Mouse (Mus musculus) urinary bladder, postnatal 25 days (tissue): ENCODE data around the gene Ppp2r2d.
A peak's percentile ranks its signal among the peaks of the same experiment; 100 is the strongest.

Experiments
- DNase-seq: peaks from one replicate; pipeline ENCODE4 v3.0.0; 2022; ENCODE audit warnings: low spot score

The Ppp2r2d gene

DNA sequence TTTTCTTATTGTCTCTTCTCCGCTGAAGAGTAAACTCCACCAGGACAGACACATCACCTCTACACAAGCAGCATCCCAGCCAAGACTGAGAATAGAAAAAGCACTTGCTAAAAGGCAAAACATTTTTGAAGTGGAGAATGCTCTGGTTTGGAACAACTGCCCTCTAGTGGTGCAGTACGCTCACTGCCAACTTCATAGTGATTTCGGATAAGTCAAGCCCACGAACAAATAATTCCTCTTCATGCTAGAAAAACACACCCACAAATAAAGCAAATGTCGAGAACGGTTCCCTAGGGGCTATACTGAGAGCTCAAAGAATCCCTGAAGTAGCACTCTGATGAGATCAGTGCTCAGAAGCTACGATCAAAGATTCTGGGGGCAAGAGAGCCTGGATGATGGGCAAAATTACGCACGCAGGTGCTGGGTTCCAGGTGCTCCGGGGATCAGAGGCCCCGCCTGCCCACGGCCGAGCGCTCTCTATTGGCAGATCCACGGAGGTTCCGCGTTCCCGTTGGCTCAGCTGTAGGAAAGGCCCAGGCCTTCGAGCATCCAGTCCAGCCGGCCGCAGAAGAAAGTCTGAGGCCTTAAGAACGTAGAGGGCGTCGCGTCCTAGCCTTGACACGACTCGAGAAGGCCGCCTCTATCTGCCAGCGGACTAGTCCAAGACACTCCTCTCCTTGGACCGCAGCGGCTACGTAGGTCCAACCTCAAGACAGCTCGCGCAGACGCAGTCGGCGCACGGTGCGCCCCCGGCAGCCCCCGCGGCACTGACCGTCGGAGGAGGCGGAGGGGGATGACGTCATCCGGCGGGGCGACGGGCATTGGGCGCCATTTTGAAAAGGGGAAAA is at the start of gene Ppp2r2d, which contains the start of gene Mapk1ip1:
Gene Ppp2r2d (plus strand): TSS at position 536 of the 848 bp plus-strand sequence.
Gene Mapk1ip1 (minus strand): TSS at position 730 of the 848 bp plus-strand sequence.
- DNase-seq: peak; percentile 97

- no peak for DNase-seq
Observed at GRCm38 (mm10) chr7:138803386-138803785, 42.5 kb upstream of the Ppp2r2d start.

DNA sequence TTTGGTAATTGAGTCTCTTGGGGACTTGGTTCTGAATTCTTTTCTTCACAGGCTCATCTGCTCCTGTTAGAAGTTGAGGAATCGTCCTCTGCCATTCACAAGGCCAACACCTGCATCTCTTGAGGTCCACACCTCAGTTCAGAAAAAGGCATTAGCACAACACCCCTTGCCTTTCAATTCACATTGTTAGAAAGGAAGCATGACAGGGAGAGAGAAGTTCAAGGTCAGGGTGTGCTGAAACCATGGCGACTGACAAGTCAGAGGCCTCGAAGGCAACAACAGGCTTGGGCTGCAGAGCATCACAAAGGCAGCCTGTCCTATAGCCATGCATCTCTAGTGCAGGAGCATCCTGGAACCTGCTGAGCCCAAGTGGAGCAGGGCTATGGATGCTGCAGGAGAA is 38.7 kb upstream of the Ppp2r2d start:
- DNase-seq: no peak

GRCm38 (mm10) chr7:138813213-138813875 is 32.5 kb upstream of the Ppp2r2d start:
- no peak for DNase-seq

- DNase-seq: no peak
Observed at GRCm38 (mm10) chr7:138818314-138818713, 27.6 kb upstream of the Ppp2r2d start.

DNA sequence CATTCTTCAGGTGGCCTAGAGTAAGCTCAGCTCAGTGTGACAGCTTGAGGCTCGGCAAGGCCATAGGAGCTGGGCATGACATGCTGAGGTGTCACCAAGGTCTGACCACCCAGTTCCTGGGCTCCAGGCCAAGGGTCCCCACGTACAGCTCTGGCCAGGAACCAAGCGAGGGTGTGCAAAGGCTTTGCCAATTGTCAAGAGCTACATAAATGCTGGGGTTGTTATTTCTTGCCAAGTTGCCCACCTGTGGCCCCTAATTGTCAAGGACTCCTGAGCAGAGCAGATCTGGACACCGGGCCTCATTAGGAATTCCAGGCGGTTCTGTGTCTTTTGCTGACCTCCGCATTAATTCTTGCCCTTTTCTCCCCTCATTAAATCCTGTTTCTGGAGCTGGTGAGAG is 21.5 kb upstream of the Ppp2r2d start:
- DNase-seq: no peak

- no peak for DNase-seq
Observed at GRCm38 (mm10) chr7:138824995-138825756, 20.7 kb upstream of the Ppp2r2d start.

- DNase-seq: peak; percentile 76
Observed at GRCm38 (mm10) chr7:138827812-138828211, 18.1 kb upstream of the Ppp2r2d start.

DNA sequence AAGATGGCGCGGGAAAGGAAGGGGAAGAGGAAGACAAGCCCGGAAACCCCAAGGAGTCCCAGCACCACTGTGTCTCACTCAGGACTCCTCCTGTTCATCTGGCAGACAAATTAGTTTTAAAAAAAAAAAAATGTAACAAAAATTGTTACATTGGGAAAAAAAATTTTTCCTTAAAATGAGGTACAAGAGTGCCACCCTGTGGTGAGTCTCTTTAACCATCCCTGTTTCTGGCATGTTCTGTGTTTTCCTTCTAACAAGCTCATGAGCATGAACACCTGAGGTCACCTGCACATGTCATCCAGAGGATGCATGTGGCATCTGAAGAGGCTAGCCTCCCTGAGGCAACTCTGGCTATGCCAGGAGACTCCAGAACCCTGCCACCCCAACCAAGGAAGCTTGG is 10.9 kb upstream of the Ppp2r2d start:
- DNase-seq: no peak

DNA sequence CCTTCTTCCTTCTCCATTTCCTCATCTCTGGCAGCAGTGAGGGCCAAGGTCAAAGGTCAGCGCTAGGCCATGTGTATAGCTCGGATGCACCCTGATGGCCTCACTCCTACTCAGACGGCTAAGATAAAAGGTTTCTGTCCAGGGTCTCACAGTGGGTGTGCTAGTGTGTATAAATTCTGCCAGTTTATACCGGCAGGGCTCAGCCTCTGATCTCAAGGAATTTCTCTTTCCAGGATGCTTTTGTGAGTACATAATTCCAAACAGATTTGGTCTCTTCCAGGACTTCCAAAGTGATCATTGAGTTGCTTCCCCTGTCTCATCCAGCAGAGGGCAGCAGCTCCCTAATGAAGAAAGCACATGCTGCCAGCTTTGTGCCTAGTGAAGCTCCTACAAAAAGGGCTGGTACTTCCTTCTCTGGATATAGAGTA is 5.3 kb upstream of the Ppp2r2d start:
- DNase-seq: peak; percentile 72

DNA sequence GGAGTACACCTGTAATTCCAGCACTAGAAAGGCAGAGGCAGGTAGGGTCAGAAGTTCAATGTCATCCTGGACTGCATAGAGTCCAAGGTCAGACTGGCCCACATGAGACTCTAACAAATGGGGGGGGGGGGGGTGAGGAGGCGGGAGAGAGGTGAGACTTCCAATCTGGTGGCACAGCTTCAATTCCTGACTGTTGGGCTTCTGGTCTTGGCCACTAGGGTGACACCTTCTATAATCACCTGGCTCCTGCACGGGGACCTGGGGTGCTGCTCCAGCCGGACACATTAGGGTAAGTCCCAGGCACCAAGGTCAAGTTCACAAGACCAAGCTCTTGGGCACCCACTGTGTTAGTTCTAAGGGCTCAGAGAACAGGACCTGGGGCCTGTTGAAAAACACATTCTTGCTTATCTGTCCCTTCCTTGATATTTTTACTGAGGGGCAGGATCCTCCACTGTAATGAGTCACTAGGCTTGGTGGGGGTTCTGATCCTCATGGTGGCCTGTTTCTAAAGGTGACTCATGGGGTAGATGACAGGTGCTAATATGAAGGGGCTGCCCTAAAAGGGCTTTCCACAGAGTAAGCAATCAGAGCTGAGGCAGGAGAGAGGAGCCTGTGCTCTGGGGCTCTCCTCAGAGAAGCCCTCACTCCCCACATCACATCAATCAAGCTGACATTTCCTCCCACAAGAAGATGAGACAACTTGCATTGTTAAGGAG is 4.3 kb upstream of the Ppp2r2d start:
- DNase-seq: no peak

DNA sequence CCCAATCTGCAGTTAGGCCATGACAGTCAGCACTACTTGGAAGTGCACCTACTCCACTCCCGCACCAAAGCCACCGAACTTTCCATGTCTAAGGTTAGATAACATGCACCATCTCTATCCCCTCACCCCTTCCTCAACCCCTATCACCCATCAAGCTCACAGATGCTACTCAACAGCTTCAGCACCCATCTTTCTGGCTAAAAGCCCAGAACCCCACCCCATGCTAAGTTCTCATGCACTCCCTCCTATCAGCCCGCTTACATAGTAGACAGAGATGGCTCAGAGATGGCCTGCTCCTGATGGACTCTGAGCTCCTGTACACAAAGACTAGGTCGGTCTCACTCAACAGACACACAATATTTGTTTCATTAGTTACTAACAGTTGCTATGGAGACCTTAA is 2.5 kb upstream of the Ppp2r2d start:
- no peak for DNase-seq

GRCm38 (mm10) chr7:138845111-138845510 is 768 bp upstream of the Ppp2r2d start:
- no peak for DNase-seq

GRCm38 (mm10) chr7:138846502-138846991 is 668 bp downstream of the Ppp2r2d start:
- no peak for DNase-seq

- no peak for DNase-seq
Observed at GRCm38 (mm10) chr7:138847316-138848027, 1.6 kb downstream of the Ppp2r2d start.

DNA sequence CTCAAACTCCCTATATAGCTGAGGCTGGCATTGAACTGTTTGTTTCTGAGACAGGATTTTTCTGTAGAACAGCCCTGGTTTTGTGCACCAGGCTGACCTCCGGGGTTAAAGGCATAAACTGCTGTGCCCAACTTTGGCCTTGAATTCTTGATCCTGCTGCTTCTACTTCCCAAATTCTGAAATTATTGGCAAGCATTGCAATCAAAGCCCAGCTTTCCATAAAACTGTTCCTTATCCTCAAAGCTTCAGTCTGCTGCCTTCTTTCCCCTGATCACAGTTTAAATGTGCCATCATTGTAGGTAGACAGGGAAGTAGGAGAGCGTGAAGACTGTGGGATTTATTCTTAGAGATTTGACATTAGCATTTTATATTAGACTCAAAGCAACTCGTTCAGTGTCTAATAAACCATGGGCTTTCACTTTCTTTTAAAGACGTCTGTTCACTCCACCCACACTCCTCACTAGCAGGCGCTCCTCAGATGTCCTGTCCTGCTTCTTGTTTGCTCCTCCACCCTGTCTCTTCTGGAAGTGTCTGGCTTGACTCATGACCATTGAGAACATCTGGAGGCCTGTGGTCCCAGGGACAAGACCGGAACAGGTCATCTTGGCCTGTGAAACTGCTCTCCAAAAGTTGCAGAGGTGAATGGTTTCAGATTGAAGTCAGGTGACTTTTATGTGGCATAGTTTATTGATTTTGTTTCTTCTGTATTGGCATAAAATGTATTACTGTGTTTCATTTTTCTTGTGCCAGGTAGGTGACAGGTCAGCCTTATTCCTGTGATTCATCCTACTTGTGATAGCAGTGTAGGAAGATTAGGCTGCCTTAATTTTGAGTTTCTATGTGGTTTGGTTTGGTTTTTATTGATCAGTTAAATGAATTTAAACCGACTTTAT is 2.4 kb downstream of the Ppp2r2d start:
- DNase-seq: no peak

DNA sequence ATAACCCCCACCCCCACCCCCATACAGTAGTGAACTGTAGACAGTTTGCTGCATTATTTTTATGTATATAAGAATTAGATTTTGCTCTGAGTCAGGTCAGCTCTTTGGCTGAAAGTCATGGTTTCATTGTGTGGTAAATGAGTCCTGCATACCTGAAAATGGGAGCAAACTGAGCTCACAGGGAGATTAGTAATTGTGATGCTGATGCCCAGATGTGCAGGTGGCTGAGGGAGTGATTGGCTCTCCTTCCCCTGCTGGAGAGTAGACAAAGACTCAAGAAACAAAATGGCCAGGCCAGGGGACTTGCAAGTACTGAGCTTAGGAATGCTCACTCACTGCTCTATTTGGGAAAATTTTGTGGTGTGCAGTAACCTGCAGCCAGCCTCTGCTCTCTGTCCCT is 4.2 kb downstream of the Ppp2r2d start:
- no peak for DNase-seq

GRCm38 (mm10) chr7:138853417-138854031 is 7.6 kb downstream of the Ppp2r2d start:
- DNase-seq: no peak

DNA sequence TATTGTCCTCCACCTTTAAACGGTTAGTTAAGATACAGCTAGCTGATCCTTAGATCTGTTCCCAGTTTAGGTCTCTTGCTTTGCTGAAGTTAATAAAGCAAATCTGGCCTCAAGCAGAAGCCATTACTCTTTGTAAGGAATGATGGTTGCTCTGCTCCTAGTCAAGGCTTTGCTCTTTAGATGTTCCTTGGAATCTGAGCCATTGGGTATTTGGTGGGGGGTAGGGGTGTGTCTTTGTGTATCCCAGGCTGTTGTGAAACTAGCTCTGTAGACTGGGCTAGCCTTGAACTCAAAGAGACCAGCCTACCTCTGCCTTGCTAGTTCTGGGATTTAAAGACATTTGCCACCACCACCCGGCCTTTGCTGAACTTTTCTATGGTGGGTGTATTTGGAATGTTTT is 8.3 kb downstream of the Ppp2r2d start:
- DNase-seq: no peak

DNA sequence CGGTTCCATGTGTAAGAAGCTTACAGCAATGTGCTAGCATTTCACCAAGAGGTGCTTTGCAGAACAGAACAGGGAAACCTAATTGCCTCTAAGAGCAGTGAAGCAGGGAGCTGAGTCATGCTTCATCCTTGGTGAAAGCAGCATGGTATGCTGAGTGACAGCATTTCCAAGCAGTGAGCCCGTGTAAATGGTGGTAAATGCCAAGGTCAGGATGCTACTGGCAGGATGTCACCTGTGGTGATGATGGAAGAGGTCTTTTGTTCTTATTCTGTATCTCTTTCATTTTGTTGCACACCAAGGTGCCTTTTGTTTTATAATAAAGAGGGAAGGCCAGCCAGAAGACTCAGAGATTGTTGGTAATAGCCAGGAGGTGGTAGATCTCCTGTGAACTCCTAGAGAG is 10.8 kb downstream of the Ppp2r2d start:
- DNase-seq: no peak
